Mouse (Mus musculus) ES-E14 (cell line): ENCODE measurements at regions not wholly inside any gene's neighbourhood (a gene's known extent, or its start where the extent isn't known, plus 50 kb on each side); places are given as distances from the start of the nearest gene placed in this dataset.
"Not testable (repeated sequence)": the region's sequence is repeated elsewhere in the genome, so short reads cannot be mapped to it uniquely, and the experiment has no call there.

Experiments
- DNase-seq: peaks from one replicate; pipeline ENCODE4 v3.0.0-alpha.2; 2013; ENCODE audit warnings: low read depth, low spot score
- H3K27ac ChIP-seq: 2 replicates; pipeline ENCODE4 v1.5.1; 2012; ENCODE audit warnings: low read depth, mild to moderate bottlenecking, low read length, moderate library complexity, mixed read lengths; ENCODE audit not compliant: poor library complexity, insufficient read depth, severe bottlenecking
- H3K36me3 ChIP-seq: 2 replicates; pipeline ENCODE4 v1.6.1; 2012; ENCODE audit warnings: mild to moderate bottlenecking, low read length, moderate library complexity, mixed read lengths; ENCODE audit not compliant: control insufficient read depth, poor library complexity, insufficient read depth, severe bottlenecking
- H3K4me1 ChIP-seq, 2 experiments: fragments of 150-350 bp in 1 of 2; sonication (generic) in 1 of 2; 2 replicates each; pipeline ENCODE4 v1.6.1; 2012; ENCODE audit warnings: low read length in 2 of 2, mild to moderate bottlenecking in 1 of 2, mixed read lengths in 1 of 2; ENCODE audit not compliant: control insufficient read depth in 2 of 2, insufficient read depth in 2 of 2, poor library complexity in 1 of 2
- H3K4me3 ChIP-seq, 2 experiments: fragments of 150-350 bp in 1 of 2; sonication (generic) in 1 of 2; 2 replicates each; pipeline ENCODE4 v1.5.1; 2012; ENCODE audit warnings: low read length in 2 of 2, low read depth in 1 of 2, mild to moderate bottlenecking in 1 of 2, mixed read lengths in 1 of 2; ENCODE audit not compliant: insufficient read depth in 1 of 2, poor library complexity in 1 of 2, severe bottlenecking in 1 of 2
- H3K9ac ChIP-seq: 2 replicates; pipeline ENCODE4 v1.6.1; 2012; ENCODE audit warnings: low read depth, mild to moderate bottlenecking, low read length, mixed read lengths; ENCODE audit not compliant: poor library complexity, insufficient read depth, severe bottlenecking
- H3K9me3 ChIP-seq: fragments of 150-350 bp; sonication (generic); 2 replicates; pipeline ENCODE4 v1.6.1; 2012; ENCODE audit warnings: low read depth, mild to moderate bottlenecking, low read length; ENCODE audit not compliant: control insufficient read depth, insufficient read depth
- CHD2 ChIP-seq: IDR thresholded peaks from 2 replicates; pipeline ENCODE4 v1.6.1; 2014; ENCODE audit warnings: mild to moderate bottlenecking, low read depth, low read length, inconsistent platforms
- HCFC1 ChIP-seq: IDR thresholded peaks from 2 replicates; pipeline ENCODE4 v1.6.1; 2012; ENCODE audit warnings: low read length, inconsistent platforms, borderline replicate concordance; ENCODE audit not compliant: insufficient read depth
- MAFK ChIP-seq: IDR thresholded peaks from 2 replicates; pipeline ENCODE4 v1.6.1; 2014; ENCODE audit warnings: mild to moderate bottlenecking, low read depth, low read length, inconsistent platforms; ENCODE audit not compliant: insufficient read depth
- ZC3H11A ChIP-seq: IDR thresholded peaks from 2 replicates; pipeline ENCODE4 v1.6.1; 2012; ENCODE audit warnings: low read depth, mild to moderate bottlenecking, inconsistent platforms, low read length, borderline replicate concordance
- ZNF384 ChIP-seq: IDR thresholded peaks from 2 replicates; pipeline ENCODE4 v1.6.1; 2012; ENCODE audit warnings: low read depth, low read length, inconsistent platforms
- in situ Hi-C, 2 experiments: fragments of 600-800 bp; cut with MboI; formaldehyde crosslinking; loops; one replicate each; pipeline ENCODE4 v1.15.1; 2025; ENCODE audit warnings: low sequenced_read_pairs in 2 of 2, inconsistent platforms in 1 of 2; ENCODE audit not compliant: unreplicated experiment in 2 of 2

GRCm38 (mm10) chr6:41161693-41162092, 126.4 kb upstream of the 2210010C04Rik start:
- TF ChIP-seq ZC3H11A (no peak), MAFK (no peak), HCFC1 (no peak), ZNF384 (no peak), CHD2 (no peak)
- in situ Hi-C loops = no loop called here
- Histone ChIP-seq H3K4me3 (no peak overlapping the region), H3K27ac (no peak overlapping the region), H3K36me3 (no peaks in the 10 kb centered on the region), H3K4me1 (no peaks in the 10 kb centered on the region), H3K9me3 (no peaks in the 10 kb centered on the region), H3K9ac (no peak overlapping the region)
- DNase-seq = no peak

GRCm38 (mm10) chr6:41152101-41152500, 116.8 kb upstream of the 2210010C04Rik start:
- H3K4me1 ChIP-seq = peaks cover 0 to 1% of the 10 kb centered on the region in 2 experiments; a peak in 1 of 4 replicates
- H3K4me3 ChIP-seq = no peak overlapping the region
- in situ Hi-C loops = no loop called here
- TF ChIP-seq HCFC1 (no peak), CHD2 (no peak), MAFK (no peak), ZNF384 (no peak), ZC3H11A (no peak)
- DNase-seq = no peak
- H3K9ac ChIP-seq = no peak overlapping the region
- no peaks in the 10 kb centered on the region for H3K9me3 ChIP-seq
- H3K36me3 ChIP-seq = no peaks in the 10 kb centered on the region
- no peak overlapping the region for H3K27ac ChIP-seq

- peaks cover 0 to 1% of the 10 kb centered on the region in 2 experiments; a peak in 1 of 4 replicates for H3K4me1 ChIP-seq
- DNase-seq = no peak
- no peak overlapping the region for H3K9ac ChIP-seq
- in situ Hi-C loops = no loop called here
- no peak overlapping the region for H3K27ac ChIP-seq
- no peaks in the 10 kb centered on the region for H3K36me3 ChIP-seq
- H3K4me3 ChIP-seq = no peak overlapping the region
- no peaks in the 10 kb centered on the region for H3K9me3 ChIP-seq
- TF ChIP-seq CHD2 (no peak), MAFK (no peak), HCFC1 (no peak), ZNF384 (no peak), ZC3H11A (no peak)
Observed at GRCm38 (mm10) chr6:41151542-41151941, 116.2 kb upstream of the 2210010C04Rik start.

- H3K9ac ChIP-seq = no peak overlapping the region
- in situ Hi-C loops = no loop called here
Observed at GRCm38 (mm10) chr6:41140916-41141315, 105.6 kb upstream of the 2210010C04Rik start.

GRCm38 (mm10) chr6:41137401-41137777, 102.1 kb upstream of the 2210010C04Rik start:
- DNase-seq, H3K4me3 ChIP-seq, H3K4me1 ChIP-seq, H3K9ac ChIP-seq, in situ Hi-C loops, H3K36me3 ChIP-seq, H3K9me3 ChIP-seq, H3K27ac ChIP-seq: not testable (repeated sequence)

More at GRCm38 (mm10) chr6:41140916-41141315, 105.6 kb upstream of the 2210010C04Rik start:
- Histone ChIP-seq H3K9me3 (no peaks in the 10 kb centered on the region), H3K27ac (no peak overlapping the region), H3K4me1 (no peaks in the 10 kb centered on the region), H3K4me3 (no peak overlapping the region), H3K36me3 (no peaks in the 10 kb centered on the region)
- TF ChIP-seq ZNF384 = no peak
- TF ChIP-seq ZC3H11A = no peak
- no peak for TF ChIP-seq HCFC1
- no peak for TF ChIP-seq MAFK
- no peak for TF ChIP-seq CHD2
- no peak for DNase-seq
